Mouse (Mus musculus): ENCODE results near the gene Fam155a.

- TF ChIP-seq CTCF (IDR thresholded peaks at IDR 0.05; ENCODE audit: low read depth) (no peak), EP300 (optimal IDR thresholded peaks at IDR 0.05) (no peak)
Measured at GRCm38 (mm10) chr8:9432635-9433372, 338.2 kb downstream of the Fam155a start.

Measured in stomach, postnatal 0 days (tissue).